Mouse (Mus musculus) midbrain, embryonic 13.5 days (tissue): ENCODE data around the gene Cldn7. TPM values are rescaled to one million over a fixed set of nuclear protein-coding genes. Genes with fewer than 3 reads are reported as not detected.
"Not testable (repeated sequence)": the region's sequence is repeated elsewhere in the genome, so short reads cannot be mapped to it uniquely, and the experiment has no call there.

Experiments used
- ATAC-seq: fragments of 200-750 bp; cut with Nextera tagmentation; 2 replicates; pipeline ENCODE4 v1.8.0; 2017; ENCODE audit warnings: mild to moderate bottlenecking, moderate TSS enrichment, moderate library complexity
- H3K27ac ChIP-seq: fragments of 300-500 bp; sonication (generic); 2 replicates; pipeline ENCODE4 v1.5.1; 2015; ENCODE audit warnings: inconsistent platforms, mild to moderate bottlenecking, moderate library complexity
- H3K27me3 ChIP-seq: fragments of 300-500 bp; sonication (generic); 2 replicates; pipeline ENCODE4 v1.6.1; 2015; ENCODE audit warnings: mild to moderate bottlenecking, inconsistent platforms
- H3K36me3 ChIP-seq: fragments of 300-500 bp; sonication (generic); 2 replicates; pipeline ENCODE4 v1.6.1; 2015; ENCODE audit warnings: mild to moderate bottlenecking, inconsistent platforms
- H3K4me1 ChIP-seq: fragments of 300-500 bp; sonication (generic); replicated peaks from 2 replicates; pipeline ENCODE4 v1.6.1; 2015; ENCODE audit warnings: inconsistent platforms
- H3K4me2 ChIP-seq: fragments of 300-500 bp; sonication (generic); replicated peaks from 2 replicates; pipeline ENCODE4 v1.6.1; 2015; ENCODE audit warnings: moderate library complexity, mild to moderate bottlenecking, inconsistent platforms
- H3K4me3 ChIP-seq: fragments of 300-500 bp; sonication (generic); replicated peaks from 2 replicates; pipeline ENCODE4 v1.5.1; 2015; ENCODE audit warnings: mild to moderate bottlenecking, inconsistent platforms
- H3K9ac ChIP-seq: fragments of 300-500 bp; sonication (generic); replicated peaks from 2 replicates; pipeline ENCODE4 v1.6.1; 2015; ENCODE audit warnings: mild to moderate bottlenecking, inconsistent platforms
- H3K9me3 ChIP-seq: fragments of 300-500 bp; sonication (generic); 2 replicates; pipeline ENCODE4 v1.6.1; 2016; ENCODE audit warnings: mild to moderate bottlenecking, inconsistent platforms
- WGBS: fragments of 180-500 bp; shearing (Covaris S2); methylation state at CpG from one replicate; pipeline ENCODE4 v1.1.7; 2015; 5-methylcytosine and 5-hydroxymethylcytosine counted together
- microRNA counts: library from miRNA; unstranded; fragments of <30 nt; microRNA quantifications from one replicate; lab custom pipeline; 2016
- microRNA-seq: library from miRNA; unstranded; fragments of <30 nt; microRNA quantifications from one replicate; pipeline ENCODE4, GENCODE M21; 2016
- polyA plus RNA-seq: library from polyadenylated mRNA; unstranded; fragments of >200 nt; fragmentation: Nextera tagmentation; extraction: Ambion mirVana; gene quantifications from 2 replicates; pipeline ENCODE4 v1.2.1, GENCODE M21; 2015

Gene Cldn7
- polyA plus RNA-seq, 1 experiment from 2014 or later: 0.32 TPM

GRCm38 (mm10) chr11:70014051-70014450 is 49.5 kb downstream of the Cldn7 start:
- Histone ChIP-seq H3K27me3 (no peaks in the 10 kb centered on the region), H3K36me3 (peaks cover 46% of the 10 kb centered on the region), H3K9ac (peak overlapping the region; percentile 79; the same call in 1 of the 2 replicates), H3K9me3 (no peaks in the 10 kb centered on the region), H3K4me3 (peak overlapping the region; percentile 65; the same call in 1 of the 2 replicates), H3K27ac (no peak overlapping the region), H3K4me1 (peaks cover 38% of the 10 kb centered on the region), H3K4me2 (peak overlapping the region; percentile 91; the same call in 1 of the 2 replicates)
- no peak for ATAC-seq
- 60% methylated on average over 5 of the region's 5 CpGs for WGBS

DNA sequence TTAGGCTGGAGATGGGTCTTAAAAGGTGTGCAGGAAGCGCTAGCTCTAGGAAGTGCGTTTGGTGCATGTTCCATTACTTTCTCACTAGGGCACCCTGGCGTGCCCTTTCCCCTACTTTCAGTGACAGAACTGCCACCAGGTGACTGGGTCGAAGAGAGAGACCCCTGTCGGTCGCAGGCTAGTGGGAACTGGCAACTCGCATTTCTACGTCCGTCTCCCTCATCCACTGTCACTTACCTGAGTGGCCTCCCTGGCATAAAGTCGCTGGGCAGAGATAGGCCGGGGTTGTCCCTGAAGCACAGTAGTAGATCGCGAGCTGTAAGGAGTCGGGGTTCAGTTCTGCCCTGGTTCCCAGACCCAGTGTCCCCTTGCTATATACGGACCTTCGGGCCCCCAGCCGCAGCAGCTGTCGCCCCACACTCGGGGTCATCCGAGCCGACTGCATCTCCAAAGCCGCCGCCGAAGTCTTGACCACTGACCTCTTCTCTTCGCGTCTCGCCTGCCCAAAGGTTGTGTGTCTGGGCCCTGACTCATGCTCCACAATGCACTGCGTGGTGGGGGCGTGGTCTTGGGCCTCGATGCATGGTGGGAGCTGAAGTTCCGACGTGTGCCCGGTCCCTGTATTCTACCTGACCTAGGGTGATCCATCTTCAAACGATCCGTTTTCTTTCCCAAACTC is 50.4 kb downstream of the Cldn7 start, which contains the start of gene Acadvl:
Gene Acadvl (minus strand): TSS at position 532 of the 679 bp plus-strand sequence.
- WGBS: 1% methylated on average over 35 of the region's 35 CpGs
- peak within 1 kb of the TSS; percentile 79 for H3K9ac ChIP-seq
- peak within 1 kb of the TSS; percentile 65 for H3K4me3 ChIP-seq
- peak; percentile 84 for ATAC-seq
- H3K27me3 ChIP-seq: no peaks in the 10 kb centered on the region
- H3K9me3 ChIP-seq: no peaks in the 10 kb centered on the region
- H3K27ac ChIP-seq: peak within 1 kb of the TSS; percentile 79
- peak within 1 kb of the TSS; percentile 91 for H3K4me2 ChIP-seq
- peaks cover 36% of the 10 kb centered on the region for H3K36me3 ChIP-seq
- H3K4me1 ChIP-seq: peaks cover 47% of the 10 kb centered on the region

- H3K4me1 ChIP-seq: peaks cover 54% of the 10 kb centered on the region
Measured at GRCm38 (mm10) chr11:70015677-70016076, 51.1 kb downstream of the Cldn7 start.

GRCm38 (mm10) chr11:70016177-70016576 is 51.6 kb downstream of the Cldn7 start:
- H3K4me3 ChIP-seq, H3K27me3 ChIP-seq, H3K27ac ChIP-seq, H3K9ac ChIP-seq, ATAC-seq, H3K4me2 ChIP-seq, H3K9me3 ChIP-seq: not testable (repeated sequence)
- Histone ChIP-seq H3K4me1 (peaks cover 56% of the 10 kb centered on the region), H3K36me3 (peaks cover 24% of the 10 kb centered on the region)
- WGBS: 77% methylated on average over 2 of the region's 2 CpGs

More at GRCm38 (mm10) chr11:70015677-70016076, 51.1 kb downstream of the Cldn7 start:
- Histone ChIP-seq H3K9me3 (no peaks in the 10 kb centered on the region), H3K27ac (no peak overlapping the region), H3K27me3 (no peaks in the 10 kb centered on the region), H3K4me3 (peak overlapping the region; percentile 65; the same call in 1 of the 2 replicates), H3K4me2 (peak overlapping the region; percentile 91), H3K9ac (peak overlapping the region; percentile 79; the same call in 1 of the 2 replicates), H3K36me3 (peaks cover 29% of the 10 kb centered on the region)
- ATAC-seq: no peak
- WGBS: 69% methylated on average over 6 of the region's 6 CpGs

- peak within 1 kb of the TSS; percentile 97 for H3K27ac ChIP-seq
- no peaks in the 10 kb centered on the region for H3K27me3 ChIP-seq
- no peaks in the 10 kb centered on the region for H3K9me3 ChIP-seq
- WGBS: 57% methylated on average over 3 of the region's 3 CpGs
- no peak for ATAC-seq
- H3K4me1 ChIP-seq: peaks cover 56% of the 10 kb centered on the region
- peak within 1 kb of the TSS; percentile 92 for H3K9ac ChIP-seq
- H3K36me3 ChIP-seq: peaks cover 19% of the 10 kb centered on the region
- peak within 1 kb of the TSS; percentile 91 for H3K4me2 ChIP-seq
- H3K4me3 ChIP-seq: peak within 1 kb of the TSS; percentile 78
Measured at GRCm38 (mm10) chr11:70016669-70017068, 52.1 kb downstream of the Cldn7 start, which contains the start of gene Dlg4. Gene Dlg4, plus strand, starts transcription at chr11:70016942.

DNA sequence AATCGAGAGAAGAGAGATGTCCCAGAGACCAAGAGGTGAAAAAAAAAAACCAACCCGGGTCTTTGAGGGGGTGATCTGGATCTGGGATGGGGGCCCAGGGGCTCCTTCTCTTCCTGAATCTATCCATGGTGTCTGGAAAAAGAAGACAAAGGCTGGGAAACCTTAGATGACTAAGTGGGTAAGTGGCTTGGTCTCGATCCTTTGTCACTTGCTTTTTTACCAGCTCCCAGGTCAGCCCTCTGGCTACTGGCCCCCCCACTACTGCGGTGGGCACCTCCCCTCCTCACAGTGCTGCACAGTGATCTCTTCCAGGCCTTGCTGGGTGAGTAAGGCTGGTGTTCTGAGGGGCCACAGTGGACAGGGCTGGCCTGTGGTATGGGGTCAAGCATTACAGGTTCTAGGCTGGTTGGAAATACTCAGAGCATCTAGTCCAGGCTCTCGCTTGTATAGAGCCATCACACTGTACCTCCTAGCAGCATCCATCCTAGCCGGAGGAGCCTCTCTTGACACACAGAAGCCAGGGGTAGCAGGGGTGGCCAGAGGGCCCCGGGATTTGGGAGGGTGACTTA is 52.7 kb downstream of the Cldn7 start:
- peaks cover 60% of the 10 kb centered on the region for H3K4me1 ChIP-seq
- peak overlapping the region; percentile 78 for H3K4me3 ChIP-seq
- no peak for ATAC-seq
- H3K9ac ChIP-seq: peak overlapping the region; percentile 92
- no peaks in the 10 kb centered on the region for H3K9me3 ChIP-seq
- peak overlapping the region; percentile 97 for H3K27ac ChIP-seq
- peaks cover 13% of the 10 kb centered on the region for H3K36me3 ChIP-seq
- H3K4me2 ChIP-seq: peak overlapping the region; percentile 91
- H3K27me3 ChIP-seq: no peaks in the 10 kb centered on the region
- 29% methylated on average over 7 of the region's 7 CpGs for WGBS

MicroRNAs encoded within 50 kb of the gene (microRNA counts, 519-probe panel; counts per million panel counts)
- microRNA mmu-miR-324-3p (lab: Ali Mortazavi, UCI): 110 counts per million, percentile 56 among the panel's probes with 10 or more counts
- 4,004 counts per million, percentile 75 among the panel's probes with 10 or more counts for microRNA mmu-miR-324-5p (lab: Ali Mortazavi, UCI)

Small RNA genes within 50 kb of the gene (microRNA-seq; reads per million reads assigned to microRNA genes)
- gene Gm44349 (not detected), gene Mir324 (4,299 reads per million, percentile 90 among the genes with 10 or more reads in this experiment)

Other genes starting within 250 kb of the Cldn7 start
- gene Polr2a, start 206.1 kb upstream of the Cldn7 start, polyA plus RNA-seq: 22.7 and 24.9 TPM in 2 replicates
- gene Slc35g3, start 202.8 kb upstream of the Cldn7 start, polyA plus RNA-seq: 0.31 TPM in 1 of 2 replicates, not detected in the other
- gene Zbtb4, start 198.9 kb upstream of the Cldn7 start, polyA plus RNA-seq: 2.9 and 3.2 TPM in 2 replicates
- 0.83 and 0.85 TPM in 2 replicates for gene Chrnb1, start 168.8 kb upstream of the Cldn7 start, polyA plus RNA-seq
- gene Fgf11, start 162.9 kb upstream of the Cldn7 start, polyA plus RNA-seq: 3.4 and 4.4 TPM in 2 replicates
- gene Tmem102, start 159.2 kb upstream of the Cldn7 start, polyA plus RNA-seq: 0.44 and 0.52 TPM in 2 replicates
- not detected in 2 replicates for gene Gm39566, start 149.5 kb upstream of the Cldn7 start, polyA plus RNA-seq
- gene Spem2, start 146.3 kb upstream of the Cldn7 start, polyA plus RNA-seq: not detected in 2 replicates
- gene Spem1, start 142.6 kb upstream of the Cldn7 start, polyA plus RNA-seq: 0.51 and 0.64 TPM in 2 replicates
- gene Nlgn2, start 127.0 kb upstream of the Cldn7 start, polyA plus RNA-seq: 20.5 and 21.3 TPM in 2 replicates
- gene Tmem256, start 126.3 kb upstream of the Cldn7 start, polyA plus RNA-seq: 329 and 331 TPM in 2 replicates
- gene Plscr3, start 118.4 kb upstream of the Cldn7 start, polyA plus RNA-seq: 55.0 and 56.3 TPM in 2 replicates
- gene Tnk1, start 106.0 kb upstream of the Cldn7 start, polyA plus RNA-seq: 0.27 and 0.31 TPM in 2 replicates
- gene Tmem95, start 86.8 kb upstream of the Cldn7 start, polyA plus RNA-seq: not detected in 2 replicates
- gene Kctd11, start 83.4 kb upstream of the Cldn7 start, polyA plus RNA-seq: 1.3 and 1.7 TPM in 2 replicates
- gene Acap1, start 69.2 kb upstream of the Cldn7 start, polyA plus RNA-seq: 0.37 and 0.48 TPM in 2 replicates
- 16.1 and 17.1 TPM in 2 replicates for gene 2810408A11Rik, start 63.8 kb upstream of the Cldn7 start, polyA plus RNA-seq
- 18.6 and 19.8 TPM in 2 replicates for gene Neurl4, start 63.7 kb upstream of the Cldn7 start, polyA plus RNA-seq
- gene Gps2, start 50.9 kb upstream of the Cldn7 start, polyA plus RNA-seq: 81.9 and 87.0 TPM in 2 replicates
- 1,160 and 1,188 TPM in 2 replicates for gene Eif5a, start 42.8 kb upstream of the Cldn7 start, polyA plus RNA-seq
- gene Ybx2, start 29.0 kb upstream of the Cldn7 start, polyA plus RNA-seq: 3.9 and 4.2 TPM in 2 replicates
- gene Slc2a4, start 16.6 kb upstream of the Cldn7 start, polyA plus RNA-seq: 4.3 and 4.4 TPM in 2 replicates
- 22.9 and 23.8 TPM in 2 replicates for gene Ctdnep1, start 16.4 kb downstream of the Cldn7 start, polyA plus RNA-seq
- 156 and 158 TPM in 2 replicates for gene Elp5, start 17.7 kb downstream of the Cldn7 start, polyA plus RNA-seq
- gene Gabarap, start 26.4 kb downstream of the Cldn7 start, polyA plus RNA-seq: 611 and 625 TPM in 2 replicates
- gene Phf23, start 31.0 kb downstream of the Cldn7 start, polyA plus RNA-seq: 74.2 and 82.2 TPM in 2 replicates
- gene Dvl2, start 35.8 kb downstream of the Cldn7 start, polyA plus RNA-seq: 27.6 and 35.4 TPM in 2 replicates
- gene Acadvl, start 50.6 kb downstream of the Cldn7 start, polyA plus RNA-seq: 48.4 and 51.7 TPM in 2 replicates
- gene Dlg4, start 52.2 kb downstream of the Cldn7 start, polyA plus RNA-seq: 34.9 and 37.2 TPM in 2 replicates
- gene Asgr1, start 89.3 kb downstream of the Cldn7 start, polyA plus RNA-seq: 0.97 and 1.1 TPM in 2 replicates
- not detected in 2 replicates for gene Asgr2, start 127.9 kb downstream of the Cldn7 start, polyA plus RNA-seq
- gene Mgl2, start 165.6 kb downstream of the Cldn7 start, polyA plus RNA-seq: 0.39 and 0.66 TPM in 2 replicates
- gene Clec10a, start 191.4 kb downstream of the Cldn7 start, polyA plus RNA-seq: 0.59 TPM in 2 replicates
- gene Slc16a11, start 248.0 kb downstream of the Cldn7 start, polyA plus RNA-seq: 1.9 and 2.4 TPM in 2 replicates